19 mouse cellular contexts compared by ENCODE assay signal in the genomic region with DNA sequence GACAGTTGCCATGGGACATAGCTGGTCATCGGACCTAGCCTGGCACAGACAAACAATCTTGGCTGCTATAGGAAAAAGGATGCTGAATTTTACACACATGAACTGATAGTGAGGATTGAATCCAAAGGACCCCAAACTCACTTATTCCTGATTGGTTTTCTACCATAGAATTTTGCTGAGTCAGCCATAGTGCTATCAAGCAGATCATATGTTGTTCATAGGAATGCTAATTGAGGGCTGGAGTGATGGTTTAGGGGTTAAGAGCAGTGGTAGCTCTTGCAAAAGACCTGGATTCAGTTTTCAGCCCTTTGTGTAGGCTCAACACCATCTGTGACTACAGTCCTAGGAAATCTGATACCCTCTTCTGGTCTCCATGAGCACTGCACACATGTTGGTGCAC. TPM values are rescaled to one million over a fixed set of nuclear protein-coding genes. Genes with fewer than 3 reads are reported as not detected.
"Had no signal": no experiment of that assay in that cellular context is flagged by ENCODE, and none has a peak within 500 bp of the region (broad histone marks: within the 10 kb centered on the region; RNA-seq: fewer than 3 reads in every experiment).

No protein-coding gene starts in this region.

- H3K4me1 ChIP-seq: neural tube, embryonic 13.5 days; neural tube, embryonic 15.5 days; stomach, embryonic 15.5 days had no signal

- H3K27me3 ChIP-seq: neural tube, embryonic 13.5 days; neural tube, embryonic 15.5 days; stomach, embryonic 15.5 days had no signal

- H3K4me3 ChIP-seq: neural tube, embryonic 13.5 days; neural tube, embryonic 15.5 days; stomach, embryonic 15.5 days had no signal

- H3K9ac ChIP-seq: neural tube, embryonic 13.5 days; neural tube, embryonic 15.5 days; stomach, embryonic 15.5 days had no signal

- H3K36me3 ChIP-seq: neural tube, embryonic 13.5 days; neural tube, embryonic 15.5 days; stomach, embryonic 15.5 days had no signal

- H3K27ac ChIP-seq: neural tube, embryonic 13.5 days; neural tube, embryonic 15.5 days; stomach, embryonic 15.5 days; stomach, postnatal 0 days had no signal

- H3K9me3 ChIP-seq: neural tube, embryonic 13.5 days; neural tube, embryonic 15.5 days; stomach, embryonic 15.5 days had no signal

- DNase-seq: retina, postnatal 1 day; right cerebral cortex, adult 18-20 months; right cerebral cortex, postnatal 14 days; right cerebral cortex, postnatal 25 days; right cerebral cortex, postnatal 4 days; spleen, adult 18-20 months; thymus, adult 18-20 months; thymus, adult 2 months; thymus, postnatal 14 days; thymus, postnatal 25 days; thymus, postnatal 36 days; thymus, postnatal 4 days had no signal

- H3K4me2 ChIP-seq: neural tube, embryonic 13.5 days; neural tube, embryonic 15.5 days; stomach, embryonic 15.5 days had no signal

RNA-seq across cellular contexts. Expression of gene Myl1, which starts 58.0 kb away (rescaled TPM):
- total RNA-seq: neutrophil, adult 5-6 weeks had no signal
- polyA plus RNA-seq: small intestine, adult 2 months; spleen, adult 2 months had no signal
